Mouse (Mus musculus) CD4-positive, CD25-positive, alpha-beta regulatory T cell, adult 4 months (primary cell): ENCODE results near the gene Zfp444. TPM values are rescaled to one million over a fixed set of nuclear protein-coding genes. Genes with fewer than 3 reads are reported as not detected.
"Not testable (repeated sequence)": the region's sequence is repeated elsewhere in the genome, so short reads cannot be mapped to it uniquely, and the experiment has no call there.

Source experiments
- ATAC-seq: one replicate; pipeline ENCODE4 v1.8.0; 2017
- polyA plus RNA-seq, 2 experiments: library from polyadenylated mRNA; unstranded; fragments of 100-300 nt; shearing (Covaris generic); gene quantifications; one replicate each; pipeline ENCODE4 v1.2.1; 2017

Zfp444 gene
- polyA plus RNA-seq, 2 experiments from 2014 or later = 5.6 to 10.6 TPM

DNA sequence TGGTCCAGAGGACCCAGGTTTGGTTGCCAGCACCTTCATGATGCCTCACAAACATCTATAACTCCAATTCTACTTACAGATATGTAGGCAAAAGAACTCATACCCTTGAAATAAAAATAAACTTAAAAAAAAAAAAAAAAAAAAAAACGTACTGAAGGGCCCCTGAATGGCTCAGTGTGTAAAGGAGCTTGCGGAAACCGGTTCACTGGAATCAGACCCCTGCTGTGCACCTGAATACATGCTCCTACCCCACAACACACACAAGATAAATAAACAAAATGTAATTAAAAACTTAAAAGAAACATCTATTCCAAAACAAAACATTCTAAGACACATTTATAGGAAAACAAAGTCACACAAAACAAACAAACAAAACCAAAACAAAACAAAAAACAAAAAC lies 48.1 kb downstream of the Zfp444 start:
- ATAC-seq = no peak

DNA sequence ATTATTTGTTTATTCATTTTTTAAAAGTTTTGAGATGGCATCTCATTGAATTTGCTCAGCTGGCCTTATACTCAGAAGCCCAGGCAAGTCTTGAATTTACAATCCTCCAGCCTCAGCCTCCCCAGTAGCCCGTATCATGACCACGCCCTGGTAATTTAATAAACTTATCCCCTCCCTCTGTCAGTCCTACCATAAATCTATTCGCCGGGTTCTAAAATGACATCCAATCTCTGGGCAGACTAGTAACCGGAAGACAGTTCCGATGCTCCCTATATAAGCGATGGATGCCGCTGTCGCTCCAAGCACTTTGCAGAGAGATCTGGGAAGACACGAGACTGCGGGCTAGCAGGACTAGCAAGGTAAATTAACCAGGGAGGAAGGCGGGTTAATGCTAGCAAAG lies 50.0 kb downstream of the Zfp444 start, which contains the start of gene Zscan5b:
Gene Zscan5b (plus strand): TSS at position 301 of the 400 bp plus-strand sequence.
- no peak for ATAC-seq

- not testable (repeated sequence) for ATAC-seq
Observed at GRCm38 (mm10) chr7:6228491-6228890, 56.5 kb downstream of the Zfp444 start.

- ATAC-seq = no peak
Observed at GRCm38 (mm10) chr7:6239787-6240186, 67.8 kb downstream of the Zfp444 start.

GRCm38 (mm10) chr7:6240841-6241425 lies 68.9 kb downstream of the Zfp444 start:
- ATAC-seq = peak; percentile 81

Other genes starting within 250 kb of the Zfp444 start
- not detected for gene Vmn1r65, start 161.2 kb upstream of the Zfp444 start, polyA plus RNA-seq
- gene Nlrp4c, start 127.1 kb upstream of the Zfp444 start, polyA plus RNA-seq = not detected
- gene Zfp787, start 16.2 kb upstream of the Zfp444 start, polyA plus RNA-seq = 1 to 10 TPM; 6.7 to 6.9 TPM
- not detected for gene Galp, start 24.9 kb downstream of the Zfp444 start, polyA plus RNA-seq
- not detected for gene Zscan5b, start 50.1 kb downstream of the Zfp444 start, polyA plus RNA-seq
- gene Epp13, start 80.5 kb downstream of the Zfp444 start, polyA plus RNA-seq = not detected
- gene Zfp667, start 114.4 kb downstream of the Zfp444 start, polyA plus RNA-seq = 1 to 10 TPM; 6.4 to 7.6 TPM
- 1 to 10 TPM in 1 of 2 experiments, under 1 TPM in 1; 0.94 to 1.4 TPM for gene Zfp583, start 159.1 kb downstream of the Zfp444 start, polyA plus RNA-seq
- gene Gm3854, start 171.5 kb downstream of the Zfp444 start, polyA plus RNA-seq = under 1 TPM; 0.11 to 0.39 TPM
- 1 to 10 TPM; 4.0 to 5.1 TPM for gene Zfp78, start 191.1 kb downstream of the Zfp444 start, polyA plus RNA-seq
- 1 to 10 TPM; 4.0 to 5.5 TPM for gene Zfp28, start 211.1 kb downstream of the Zfp444 start, polyA plus RNA-seq
- gene Smim17, start 226.5 kb downstream of the Zfp444 start, polyA plus RNA-seq = not detected
- not detected for gene Gm20715, start 238.1 kb downstream of the Zfp444 start, polyA plus RNA-seq